Mouse (Mus musculus): ENCODE measurements at regions not wholly inside any gene's neighbourhood (a gene's known extent, or its start where the extent isn't known, plus 50 kb on each side); places are given as distances from the start of the nearest gene placed in this dataset.

GRCm38 (mm10) chr9:14134894-14135450, 139.9 kb upstream of the Sesn3 start:
- H3K27me3 ChIP-seq (ENCODE audit: control insufficient read depth, insufficient read depth, low read length), result no peaks in the 10 kb centered on the region
- TF ChIP-seq EP300 (IDR thresholded peaks at IDR 0.05; ENCODE audit: low read depth), result no peak
- TF ChIP-seq CTCF (IDR thresholded peaks at IDR 0.05; ENCODE audit: low read depth), result no peak
- no peaks in the 10 kb centered on the region for H3K4me1 ChIP-seq (ENCODE audit: control insufficient read depth, insufficient read depth)
- 0 out of 2 replicates have a peak, but pooled peaks cover 5% of the 10 kb centered on the region for H3K9me3 ChIP-seq (replicated peaks; ENCODE audit: control insufficient read depth, low read length)
- H3K27ac ChIP-seq (ENCODE audit: low read depth), result no peak overlapping the region
- ATAC-seq (ENCODE audit: insufficient read depth, low read depth) (no peak), DNase-seq (ENCODE audit: low spot score) (no peak)
- no peak overlapping the region for H3K9ac ChIP-seq (replicated peaks; ENCODE audit: low read depth, low read length)
- no peak overlapping the region for H3K4me3 ChIP-seq (ENCODE audit: low read depth, low read length)
- H3K4me2 ChIP-seq (ENCODE audit: low read depth, low read length), result no peak overlapping the region
- no peaks in the 10 kb centered on the region for H3K36me3 ChIP-seq (replicated peaks; ENCODE audit: control insufficient read depth, insufficient read depth, low read length)
- 56% methylated on average over 6 of the region's 6 CpGs for WGBS

GRCm38 (mm10) chr9:14141321-14141720, 133.5 kb upstream of the Sesn3 start:
- H3K4me1 ChIP-seq (ENCODE audit: control insufficient read depth, insufficient read depth), result no peaks in the 10 kb centered on the region
- H3K9me3 ChIP-seq (replicated peaks; ENCODE audit: control insufficient read depth, low read length), result no peaks in the 10 kb centered on the region
- 92% methylated on average over 4 of the region's 4 CpGs for WGBS
- ATAC-seq (ENCODE audit: insufficient read depth, low read depth) (no peak), DNase-seq (ENCODE audit: low spot score) (no peak)
- H3K27ac ChIP-seq (ENCODE audit: low read depth), result no peak overlapping the region
- H3K36me3 ChIP-seq (replicated peaks; ENCODE audit: control insufficient read depth, insufficient read depth, low read length), result no peaks in the 10 kb centered on the region
- TF ChIP-seq EP300 (IDR thresholded peaks at IDR 0.05; ENCODE audit: low read depth) (no peak), CTCF (IDR thresholded peaks at IDR 0.05; ENCODE audit: low read depth) (no peak)
- no peaks in the 10 kb centered on the region for H3K27me3 ChIP-seq (ENCODE audit: control insufficient read depth, insufficient read depth, low read length)
- no peak overlapping the region for H3K4me2 ChIP-seq (ENCODE audit: low read depth, low read length)
- H3K9ac ChIP-seq (replicated peaks; ENCODE audit: low read depth, low read length), result no peak overlapping the region
- no peak overlapping the region for H3K4me3 ChIP-seq (ENCODE audit: low read depth, low read length)

GRCm38 (mm10) chr9:14143988-14144387, 130.9 kb upstream of the Sesn3 start:
- Histone ChIP-seq H3K9me3 (replicated peaks; ENCODE audit: control insufficient read depth, low read length) (no peaks in the 10 kb centered on the region), H3K4me2 (ENCODE audit: low read depth, low read length) (no peak overlapping the region), H3K27me3 (ENCODE audit: control insufficient read depth, insufficient read depth, low read length) (no peaks in the 10 kb centered on the region), H3K36me3 (replicated peaks; ENCODE audit: control insufficient read depth, insufficient read depth, low read length) (no peaks in the 10 kb centered on the region), H3K9ac (replicated peaks; ENCODE audit: low read depth, low read length) (no peak overlapping the region), H3K4me1 (ENCODE audit: control insufficient read depth, insufficient read depth) (no peaks in the 10 kb centered on the region), H3K4me3 (ENCODE audit: low read depth, low read length) (no peak overlapping the region), H3K27ac (ENCODE audit: low read depth) (no peak overlapping the region)
- no peak for DNase-seq (ENCODE audit: low spot score)
- 56% methylated on average over 2 of the region's 2 CpGs for WGBS
- ATAC-seq (ENCODE audit: insufficient read depth, low read depth), result no peak
- TF ChIP-seq CTCF (IDR thresholded peaks at IDR 0.05; ENCODE audit: low read depth) (no peak), EP300 (IDR thresholded peaks at IDR 0.05; ENCODE audit: low read depth) (no peak)

- Histone ChIP-seq H3K36me3 (replicated peaks; ENCODE audit: control insufficient read depth, insufficient read depth, low read length) (no peaks in the 10 kb centered on the region), H3K9me3 (replicated peaks; ENCODE audit: control insufficient read depth, low read length) (no peaks in the 10 kb centered on the region), H3K9ac (replicated peaks; ENCODE audit: low read depth, low read length) (no peak overlapping the region), H3K4me3 (ENCODE audit: low read depth, low read length) (no peak overlapping the region), H3K27me3 (ENCODE audit: control insufficient read depth, insufficient read depth, low read length) (no peaks in the 10 kb centered on the region), H3K4me1 (ENCODE audit: control insufficient read depth, insufficient read depth) (no peaks in the 10 kb centered on the region), H3K4me2 (ENCODE audit: low read depth, low read length) (no peak overlapping the region), H3K27ac (ENCODE audit: low read depth) (peak overlapping the region; percentile 46; the same call in 1 of the 2 replicates)
- WGBS, result 67% methylated on average over 7 of the region's 7 CpGs
- DNase-seq (ENCODE audit: low spot score) (no peak), ATAC-seq (ENCODE audit: insufficient read depth, low read depth) (no peak)
- no peak for TF ChIP-seq CTCF (IDR thresholded peaks at IDR 0.05; ENCODE audit: low read depth)
- no peak for TF ChIP-seq EP300 (IDR thresholded peaks at IDR 0.05; ENCODE audit: low read depth)
These were observed 127.8 kb upstream of the Sesn3 start for GRCm38 (mm10) chr9:14147088-14147487.

GRCm38 (mm10) chr9:14147731-14148130, 127.1 kb upstream of the Sesn3 start:
- no peak for TF ChIP-seq EP300 (IDR thresholded peaks at IDR 0.05; ENCODE audit: low read depth)
- no peaks in the 10 kb centered on the region for H3K36me3 ChIP-seq (replicated peaks; ENCODE audit: control insufficient read depth, insufficient read depth, low read length)
- H3K4me1 ChIP-seq (ENCODE audit: control insufficient read depth, insufficient read depth), result no peaks in the 10 kb centered on the region
- DNase-seq (ENCODE audit: low spot score), result peak; percentile 46
- ATAC-seq (ENCODE audit: insufficient read depth, low read depth), result peak; percentile 68
- no peak overlapping the region for H3K9ac ChIP-seq (replicated peaks; ENCODE audit: low read depth, low read length)
- no peak overlapping the region for H3K4me2 ChIP-seq (ENCODE audit: low read depth, low read length)
- H3K27me3 ChIP-seq (ENCODE audit: control insufficient read depth, insufficient read depth, low read length), result no peaks in the 10 kb centered on the region
- no peaks in the 10 kb centered on the region for H3K9me3 ChIP-seq (replicated peaks; ENCODE audit: control insufficient read depth, low read length)
- H3K4me3 ChIP-seq (ENCODE audit: low read depth, low read length), result no peak overlapping the region
- 10% methylated on average over 4 of the region's 4 CpGs for WGBS
- peak overlapping the region; percentile 46; the same call in 1 of the 2 replicates for H3K27ac ChIP-seq (ENCODE audit: low read depth)

- no peaks in the 10 kb centered on the region for H3K27me3 ChIP-seq (ENCODE audit: control insufficient read depth, insufficient read depth, low read length)
- no peaks in the 10 kb centered on the region for H3K4me1 ChIP-seq (ENCODE audit: control insufficient read depth, insufficient read depth)
- no peak for ATAC-seq (ENCODE audit: insufficient read depth, low read depth)
- H3K4me3 ChIP-seq (ENCODE audit: low read depth, low read length), result no peak overlapping the region
- 82% methylated on average over 9 of the region's 9 CpGs for WGBS
- no peak for DNase-seq (ENCODE audit: low spot score)
- no peak overlapping the region for H3K9ac ChIP-seq (replicated peaks; ENCODE audit: low read depth, low read length)
- no peak overlapping the region for H3K27ac ChIP-seq (ENCODE audit: low read depth)
- H3K36me3 ChIP-seq (replicated peaks; ENCODE audit: control insufficient read depth, insufficient read depth, low read length), result no peaks in the 10 kb centered on the region
- no peak overlapping the region for H3K4me2 ChIP-seq (ENCODE audit: low read depth, low read length)
- no peaks in the 10 kb centered on the region for H3K9me3 ChIP-seq (replicated peaks; ENCODE audit: control insufficient read depth, low read length)
- no peak for TF ChIP-seq EP300 (IDR thresholded peaks at IDR 0.05; ENCODE audit: low read depth)
- no peak for TF ChIP-seq CTCF (IDR thresholded peaks at IDR 0.05; ENCODE audit: low read depth)
These were observed 124.6 kb upstream of the Sesn3 start for GRCm38 (mm10) chr9:14150288-14150687.
